Mouse (Mus musculus) cerebellum, adult 2 months (tissue): ENCODE measurements around the gene Fam53b.

ENCODE experiments used
- CTCF ChIP-seq: fragments of 200-500 bp; IDR thresholded peaks from 2 replicates; pipeline ENCODE4 v1.5.1; 2011; ENCODE audit warnings: low read depth, mild to moderate bottlenecking, control low read depth, low read length, moderate library complexity, borderline replicate concordance; ENCODE audit not compliant: insufficient read depth
- POLR2A ChIP-seq: fragments of 200-500 bp; IDR thresholded peaks from 2 replicates; pipeline ENCODE4 v1.6.1; 2011; ENCODE audit warnings: low read length, control low read depth, borderline replicate concordance; ENCODE audit not compliant: insufficient read depth

GRCm38 (mm10) chr7:132732136-132732789, 81.4 kb downstream of the Fam53b start:
- no peak for TF ChIP-seq POLR2A
- TF ChIP-seq CTCF, result no peak
